Mouse (Mus musculus): ENCODE results near the gene Adat1.

- no peak for TF ChIP-seq CTCF (conservative IDR thresholded peaks at IDR 0.05; ENCODE audit: low read length)
- TF ChIP-seq NANOG (IDR thresholded peaks at IDR 0.05; ENCODE audit: borderline replicate concordance, low read length), result no peak
Measured at GRCm38 (mm10) chr8:111931721-111932120, 60.4 kb downstream of the Adat1 start.

All from E14TG2a.4 (cell line).